Mouse (Mus musculus) neural tube, embryonic 14.5 days (tissue): ENCODE results near the gene Tenm3. TPM values are rescaled to one million over a fixed set of nuclear protein-coding genes. Genes with fewer than 3 reads are reported as not detected.

Experiments used
- ATAC-seq: fragments of 200-750 bp; cut with Nextera tagmentation; 2 replicates; pipeline ENCODE4 v1.8.0; 2017; ENCODE audit warnings: low read depth, mild to moderate bottlenecking, moderate TSS enrichment, moderate library complexity
- H3K27ac ChIP-seq: fragments of 300-500 bp; sonication (generic); 2 replicates; pipeline ENCODE4 v1.5.1; 2014; ENCODE audit warnings: low read depth, mild to moderate bottlenecking, control low read depth, low read length, moderate library complexity, mixed read lengths
- H3K27me3 ChIP-seq: fragments of 300-500 bp; sonication (generic); 2 replicates; pipeline ENCODE4 v1.6.1; 2014; ENCODE audit warnings: low read length; ENCODE audit not compliant: control insufficient read depth, insufficient read depth
- H3K36me3 ChIP-seq: fragments of 300-500 bp; sonication (generic); 2 replicates; pipeline ENCODE4 v1.6.1; 2014; ENCODE audit warnings: low read length, mixed read lengths; ENCODE audit not compliant: control insufficient read depth, insufficient read depth
- H3K4me1 ChIP-seq: fragments of 300-500 bp; sonication (generic); 2 replicates; pipeline ENCODE4 v1.6.1; 2014; ENCODE audit warnings: low read length; ENCODE audit not compliant: control insufficient read depth, insufficient read depth
- H3K4me2 ChIP-seq: fragments of 300-500 bp; sonication (generic); 2 replicates; pipeline ENCODE4 v1.6.1; 2014; ENCODE audit warnings: mild to moderate bottlenecking, low read depth, low read length, control low read depth
- H3K4me3 ChIP-seq: fragments of 300-500 bp; sonication (generic); 2 replicates; pipeline ENCODE4 v1.5.1; 2014; ENCODE audit warnings: low read depth, low read length, control low read depth, mixed read lengths
- H3K9ac ChIP-seq: fragments of 300-500 bp; sonication (generic); replicated peaks from 2 replicates; pipeline ENCODE4 v1.6.1; 2014; ENCODE audit warnings: low read depth, mild to moderate bottlenecking, control low read depth, low read length, mixed read lengths
- H3K9me3 ChIP-seq: fragments of 300-500 bp; sonication (generic); 2 replicates; pipeline ENCODE4 v1.6.1; 2016; ENCODE audit warnings: low read length; ENCODE audit not compliant: control insufficient read depth
- WGBS: fragments of 180-500 bp; shearing (Covaris S2); extraction: QIAGEN DNeasy Blood & Tissue Kit; methylation state at CpG from one replicate; pipeline ENCODE4 v1.1.7; 2014; 5-methylcytosine and 5-hydroxymethylcytosine counted together
- polyA plus RNA-seq: library from polyadenylated mRNA; unstranded; fragments of >200 nt; fragmentation: Nextera tagmentation; extraction: Ambion mirVana; gene quantifications from 2 replicates; pipeline ENCODE4 v1.2.1, GENCODE M21; 2014

Gene Tenm3
- polyA plus RNA-seq, 1 experiment from 2014 or later: 68.9 TPM

DNA sequence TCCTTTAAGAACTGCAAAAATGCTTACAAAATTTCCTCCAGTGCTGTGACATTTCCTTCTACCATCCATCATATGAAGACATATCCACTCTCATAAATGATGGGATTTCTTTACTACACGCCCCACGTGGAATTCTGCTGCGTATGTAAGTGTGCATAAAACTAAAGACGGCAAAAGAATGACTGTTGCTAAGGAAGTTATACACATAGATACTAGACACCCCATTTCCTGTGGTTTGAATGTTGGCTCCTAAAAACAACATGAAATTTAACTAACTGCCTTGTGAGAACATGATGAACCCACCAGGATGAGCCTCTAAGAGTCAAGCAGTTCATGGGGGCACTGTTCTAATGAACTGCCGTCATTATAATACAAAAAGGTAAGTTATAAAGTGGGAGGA, 312.0 kb downstream of the Tenm3 start:
- ATAC-seq: no peak
- Histone ChIP-seq H3K4me2 (no peak overlapping the region), H3K27ac (no peak overlapping the region), H3K9ac (no peak overlapping the region), H3K4me1 (no peaks in the 10 kb centered on the region), H3K4me3 (no peak overlapping the region), H3K36me3 (no peaks in the 10 kb centered on the region), H3K27me3 (no peaks in the 10 kb centered on the region), H3K9me3 (no peaks in the 10 kb centered on the region)
- WGBS: 79% methylated on average over 5 of the region's 5 CpGs

DNA sequence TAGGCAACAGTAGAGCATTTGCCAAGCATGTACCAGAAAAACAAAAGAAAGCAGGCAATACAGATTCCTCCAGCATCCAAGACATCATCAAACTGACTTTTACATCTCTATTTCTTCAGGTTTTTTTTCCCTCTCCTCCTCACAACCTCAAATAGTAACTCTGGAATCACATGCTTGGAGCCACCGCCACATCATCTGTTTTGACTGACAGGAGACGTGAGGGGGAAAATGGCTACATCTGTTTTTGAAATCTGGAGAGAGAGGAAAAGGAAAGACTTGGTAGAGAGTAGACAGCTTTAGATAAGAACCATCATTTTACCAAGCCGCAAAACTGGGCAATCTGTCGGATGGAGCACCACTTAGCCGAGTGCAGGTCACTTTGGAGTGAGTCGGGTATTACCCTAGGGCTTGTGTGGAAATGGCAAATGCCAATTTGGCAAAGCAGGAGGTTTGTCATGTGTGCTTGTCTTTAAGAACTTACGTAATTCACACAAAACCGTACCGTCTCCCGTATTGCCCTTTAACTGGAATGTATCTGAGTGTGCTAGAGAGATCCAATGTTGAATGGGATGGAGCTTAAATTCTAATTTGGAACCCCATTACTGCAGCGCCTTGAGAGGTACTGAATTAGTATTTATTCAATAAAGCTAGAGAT, 312.7 kb downstream of the Tenm3 start:
- Histone ChIP-seq H3K9ac (no peak overlapping the region), H3K4me2 (no peak overlapping the region), H3K9me3 (no peaks in the 10 kb centered on the region), H3K4me1 (no peaks in the 10 kb centered on the region), H3K27ac (no peak overlapping the region), H3K27me3 (no peaks in the 10 kb centered on the region), H3K36me3 (no peaks in the 10 kb centered on the region), H3K4me3 (no peak overlapping the region)
- ATAC-seq: no peak
- 93% methylated on average over 11 of the region's 11 CpGs for WGBS

DNA sequence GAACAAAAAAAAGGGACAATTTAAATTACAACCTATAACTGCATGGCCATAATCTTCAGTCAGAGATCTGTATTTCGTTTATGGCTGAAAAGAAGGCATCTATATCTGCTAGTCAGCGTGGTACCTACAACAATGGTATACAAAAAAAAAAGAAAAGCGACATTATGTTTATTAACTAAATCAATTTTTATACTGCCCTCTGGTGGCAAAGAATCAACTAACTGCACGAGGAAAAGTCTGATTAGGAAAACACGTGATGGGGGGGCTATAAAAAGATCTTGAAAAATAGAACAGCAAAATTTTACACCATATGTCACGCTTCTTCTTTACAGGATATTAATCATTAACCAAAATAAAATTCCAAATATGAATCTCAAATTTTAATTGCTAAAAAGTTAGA, 316.3 kb downstream of the Tenm3 start:
- no peaks in the 10 kb centered on the region for H3K27me3 ChIP-seq

GRCm38 (mm10) chr8:48522536-48523123, 321.1 kb downstream of the Tenm3 start:
- H3K4me2 ChIP-seq: no peak overlapping the region
- no peak overlapping the region for H3K9ac ChIP-seq
- H3K27ac ChIP-seq: no peak overlapping the region
- 92% methylated on average over 4 of the region's 4 CpGs for WGBS
- H3K36me3 ChIP-seq: no peaks in the 10 kb centered on the region
- no peaks in the 10 kb centered on the region for H3K9me3 ChIP-seq
- H3K4me3 ChIP-seq: no peak overlapping the region
- no peaks in the 10 kb centered on the region for H3K27me3 ChIP-seq
- no peaks in the 10 kb centered on the region for H3K4me1 ChIP-seq
- ATAC-seq: peak; percentile 44; the same call in 1 of the 2 replicates

More for the DNA sequence above, 316.3 kb downstream of the Tenm3 start:
- WGBS: 28% methylated on average over 6 of the region's 6 CpGs
- H3K4me1 ChIP-seq: no peaks in the 10 kb centered on the region
- no peak overlapping the region for H3K4me3 ChIP-seq
- no peaks in the 10 kb centered on the region for H3K9me3 ChIP-seq
- no peak overlapping the region for H3K27ac ChIP-seq
- ATAC-seq: no peak
- H3K9ac ChIP-seq: no peak overlapping the region
- no peak overlapping the region for H3K4me2 ChIP-seq
- no peaks in the 10 kb centered on the region for H3K36me3 ChIP-seq

- 69% methylated on average over 8 of the region's 8 CpGs for WGBS
- Histone ChIP-seq H3K9ac (no peak overlapping the region), H3K4me1 (no peaks in the 10 kb centered on the region), H3K4me2 (no peak overlapping the region), H3K36me3 (no peaks in the 10 kb centered on the region), H3K27me3 (no peaks in the 10 kb centered on the region), H3K4me3 (no peak overlapping the region), H3K27ac (no peak overlapping the region; the same call in 1 of the 2 replicates), H3K9me3 (no peaks in the 10 kb centered on the region)
- ATAC-seq: no peak
Observed at GRCm38 (mm10) chr8:48522004-48522403, 321.7 kb downstream of the Tenm3 start.

DNA sequence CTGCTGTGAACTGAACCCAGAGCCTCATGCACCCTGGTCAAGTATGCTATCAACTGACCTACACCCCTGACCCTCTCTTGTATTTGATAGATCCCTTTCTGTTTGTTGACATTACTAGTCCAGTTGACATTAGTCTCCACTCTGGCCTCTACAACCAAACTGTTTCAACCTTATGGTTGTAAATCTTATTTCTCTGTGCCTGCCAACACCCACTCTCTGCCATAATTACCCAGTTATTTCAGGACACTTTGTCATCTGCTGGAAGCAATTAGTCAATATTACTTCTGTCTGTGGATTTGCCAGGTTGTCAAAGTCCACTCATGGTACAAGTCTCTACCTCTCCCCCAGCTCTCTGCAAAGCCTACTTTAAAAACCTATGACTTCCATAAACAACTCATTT, 326.3 kb downstream of the Tenm3 start:
- no peak overlapping the region for H3K27ac ChIP-seq
- H3K4me2 ChIP-seq: no peak overlapping the region
- no peaks in the 10 kb centered on the region for H3K36me3 ChIP-seq
- no peaks in the 10 kb centered on the region for H3K9me3 ChIP-seq
- H3K4me1 ChIP-seq: no peaks in the 10 kb centered on the region
- H3K27me3 ChIP-seq: no peaks in the 10 kb centered on the region
- H3K9ac ChIP-seq: no peak overlapping the region
- ATAC-seq: no peak
- H3K4me3 ChIP-seq: no peak overlapping the region

DNA sequence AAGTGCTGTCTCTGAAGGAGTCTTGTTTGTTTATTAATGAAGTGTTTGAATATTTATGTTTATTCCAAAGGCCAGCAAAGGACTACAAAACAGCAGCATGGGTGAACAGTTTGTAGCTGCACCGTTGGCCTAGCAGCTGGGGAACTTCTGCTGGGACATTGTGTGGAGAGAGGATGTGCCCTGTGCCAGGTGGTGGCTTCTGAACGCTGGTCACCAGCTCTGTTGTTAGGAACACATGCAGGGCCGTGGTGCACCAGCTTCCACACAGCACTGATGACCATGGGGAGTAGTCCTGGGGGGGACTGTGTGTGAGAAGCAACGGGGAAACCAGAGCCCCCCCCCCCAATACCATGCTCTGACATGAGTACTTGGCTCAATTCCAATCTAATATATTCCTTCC, 329.5 kb downstream of the Tenm3 start:
- Histone ChIP-seq H3K9me3 (no peaks in the 10 kb centered on the region), H3K27ac (no peak overlapping the region), H3K9ac (no peak overlapping the region), H3K4me3 (no peak overlapping the region), H3K36me3 (no peaks in the 10 kb centered on the region), H3K4me1 (peaks cover 4% of the 10 kb centered on the region), H3K27me3 (no peaks in the 10 kb centered on the region), H3K4me2 (no peak overlapping the region)
- WGBS: 91% methylated on average over 4 of the region's 4 CpGs
- no peak for ATAC-seq

DNA sequence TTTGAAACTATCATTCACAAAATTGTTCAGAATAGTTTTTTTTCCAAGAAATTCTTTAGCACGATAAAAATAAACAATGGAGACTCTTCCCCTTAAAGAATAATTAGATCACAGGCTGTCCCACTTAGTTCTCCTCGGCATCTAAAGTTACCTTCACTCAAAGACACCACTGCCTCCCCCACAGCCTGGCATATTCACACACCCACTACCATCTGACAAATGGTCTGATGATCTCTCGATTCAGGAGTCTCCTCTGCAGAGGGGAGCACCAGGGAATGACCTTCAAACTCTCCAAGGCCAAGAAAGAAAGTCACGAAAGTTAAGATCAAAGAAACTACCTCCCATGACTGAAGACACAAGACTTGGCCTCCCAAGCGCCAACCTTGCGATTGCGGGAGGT, 329.9 kb downstream of the Tenm3 start:
- H3K27ac ChIP-seq: no peak overlapping the region
- H3K4me2 ChIP-seq: no peak overlapping the region
- ATAC-seq: no peak
- H3K9me3 ChIP-seq: no peaks in the 10 kb centered on the region
- H3K27me3 ChIP-seq: no peaks in the 10 kb centered on the region
- no peak overlapping the region for H3K9ac ChIP-seq
- 91% methylated on average over 7 of the region's 7 CpGs for WGBS
- peaks cover 8% of the 10 kb centered on the region for H3K4me1 ChIP-seq
- H3K36me3 ChIP-seq: no peaks in the 10 kb centered on the region
- H3K4me3 ChIP-seq: no peak overlapping the region

DNA sequence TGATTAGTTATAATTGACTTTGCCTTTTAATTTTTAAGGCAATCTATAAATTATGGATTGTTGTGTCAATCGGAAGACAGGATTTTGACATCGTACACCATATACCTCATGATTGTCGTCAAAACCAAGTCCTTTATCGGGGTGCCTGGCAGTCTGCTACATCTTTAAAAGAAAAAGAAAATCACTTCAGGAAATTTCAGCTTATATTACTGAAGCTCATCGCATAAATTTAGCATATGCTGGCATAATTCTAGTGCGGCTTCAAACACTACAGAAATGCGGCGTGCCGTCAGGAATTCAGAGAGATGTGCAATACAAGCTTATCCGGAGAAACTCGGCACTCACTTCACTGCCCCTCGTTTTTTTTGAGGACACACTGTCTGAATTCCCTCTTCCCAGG, 332.2 kb downstream of the Tenm3 start:
- peaks cover 14% of the 10 kb centered on the region for H3K4me1 ChIP-seq
- WGBS: 87% methylated on average over 12 of the region's 12 CpGs
- no peak overlapping the region for H3K9ac ChIP-seq
- no peak overlapping the region for H3K27ac ChIP-seq
- H3K27me3 ChIP-seq: no peaks in the 10 kb centered on the region
- no peaks in the 10 kb centered on the region for H3K9me3 ChIP-seq
- no peak overlapping the region for H3K4me3 ChIP-seq
- no peak overlapping the region for H3K4me2 ChIP-seq
- no peaks in the 10 kb centered on the region for H3K36me3 ChIP-seq
- no peak for ATAC-seq
